Mouse (Mus musculus) G1E (cell line): ENCODE data around the gene Olfr470.

Experiments
- CTCF ChIP-seq: IDR thresholded peaks from 2 replicates; pipeline ENCODE4 v1.5.1; 2012; ENCODE audit warnings: low read depth, low read length, inconsistent platforms, mixed read lengths
- GATA1 ChIP-seq: IDR thresholded peaks from 2 replicates; pipeline ENCODE4 v1.6.1; 2012; ENCODE audit warnings: borderline replicate concordance, low read length, inconsistent platforms, mixed read lengths
- TAL1 ChIP-seq: conservative IDR thresholded peaks from 2 replicates; pipeline ENCODE4 v1.6.1; 2012; ENCODE audit warnings: low read depth, low read length, inconsistent platforms, mixed read lengths

DNA sequence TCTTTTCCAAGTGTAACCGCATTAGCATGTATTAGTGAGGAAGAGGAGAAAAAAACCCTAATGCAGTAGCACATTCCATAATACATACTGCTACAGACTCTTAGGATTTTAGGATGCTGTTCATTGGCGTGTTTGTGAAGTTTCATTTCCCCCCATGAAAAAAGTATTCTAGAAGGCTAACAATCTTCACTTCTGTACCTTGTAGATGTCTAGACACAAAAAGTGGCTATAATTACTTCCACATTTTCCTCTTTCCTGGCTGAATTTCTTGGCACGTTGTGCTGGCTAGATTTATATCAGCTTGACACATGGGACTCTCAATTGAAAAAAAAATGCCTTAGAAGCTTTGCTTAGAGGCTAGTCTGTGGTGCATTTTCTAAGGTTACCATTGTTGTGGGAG is 45.2 kb downstream of the Olfr470 start:
- TF ChIP-seq CTCF (no peak), GATA1 (no peak), TAL1 (no peak)
